Comparison of ENCODE assay signal across 8 mouse cellular contexts in the genomic region with DNA sequence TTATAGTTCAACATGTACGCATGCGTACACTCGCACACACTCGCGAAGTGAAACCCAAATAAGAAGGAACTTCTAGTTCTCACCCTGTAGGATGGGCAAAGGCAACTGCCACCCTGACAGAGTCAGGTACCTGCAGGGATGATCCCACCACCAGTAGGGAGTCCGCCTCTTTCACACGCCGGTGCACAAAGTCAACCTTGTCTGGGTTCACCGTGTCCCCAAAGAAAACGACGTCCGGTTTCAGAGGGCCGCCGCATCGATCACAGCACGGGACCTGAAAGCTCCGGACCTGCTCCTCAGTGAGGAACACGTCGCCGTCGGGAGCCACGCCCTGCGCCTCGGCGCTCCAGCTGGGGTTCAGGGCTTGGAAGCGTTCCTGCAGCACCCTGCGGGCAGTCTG. TPM values are rescaled to one million over a fixed set of nuclear protein-coding genes. Genes with fewer than 3 reads are reported as not detected.
A peak's percentile ranks its signal among the peaks of the same experiment; 100 is the strongest.
DNase-seq lines count a peak whose midpoint lies in the region; ATAC-seq lines count a peak whose summit lies in the region.

No protein-coding gene starts in this region.

- no peaks in the 10 kb centered on the region for H3K9me3 ChIP-seq in heart, embryonic 13.5 days
- no peaks in the 10 kb centered on the region for H3K9me3 ChIP-seq in hindbrain, embryonic 13.5 days
- no peaks in the 10 kb centered on the region for H3K9me3 ChIP-seq in midbrain, embryonic 11.5 days (ENCODE audit: control insufficient read depth, low read length)

- peak overlapping the region; percentile 30 for H3K4me3 ChIP-seq in heart, embryonic 13.5 days
- H3K4me3 ChIP-seq in hindbrain, embryonic 13.5 days: peak overlapping the region; percentile 24
- no peak overlapping the region for H3K4me3 ChIP-seq in midbrain, embryonic 11.5 days (ENCODE audit: low read depth, low read length)

- peak overlapping the region; percentile 63 for H3K4me2 ChIP-seq in heart, embryonic 13.5 days
- peak overlapping the region; percentile 47 for H3K4me2 ChIP-seq in hindbrain, embryonic 13.5 days
- H3K4me2 ChIP-seq in midbrain, embryonic 11.5 days: peak overlapping the region; percentile 27; the same call in 1 of the 2 replicates

- DNase-seq in heart, adult 8-10 months (ENCODE audit: low spot score): no peak
- peak; percentile 60 for DNase-seq in R1 (ENCODE audit: low read depth, low spot score)
- no peak for DNase-seq in midbrain, embryonic 11.5 days (ENCODE audit: low spot score, missing footprints)
- no peak for DNase-seq in ovary, adult 18-20 months (ENCODE audit: low spot score)

- ATAC-seq in heart, embryonic 13.5 days (ENCODE audit: extremely low read depth, insufficient number of reproducible peaks, low FRiP score, low TSS enrichment): no peak
- no peak for ATAC-seq in hindbrain, embryonic 13.5 days (ENCODE audit: low FRiP score)
- no peak for ATAC-seq in midbrain, embryonic 11.5 days (ENCODE audit: low FRiP score)
- no peak for ATAC-seq in erythroid progenitor cell, adult 5-6 weeks (replicated peaks; ENCODE audit: low FRiP score, poor library complexity, severe bottlenecking)
- ATAC-seq in megakaryocyte progenitor cell, adult 5-6 weeks (replicated peaks; ENCODE audit: poor library complexity): no peak

- H3K27ac ChIP-seq in heart, embryonic 13.5 days (replicated peaks): no peak overlapping the region
- no peak overlapping the region for H3K27ac ChIP-seq in hindbrain, embryonic 13.5 days
- H3K27ac ChIP-seq in midbrain, embryonic 11.5 days (ENCODE audit: low read depth, low read length): no peak overlapping the region

- peaks cover 22% of the 10 kb centered on the region for H3K27me3 ChIP-seq in heart, embryonic 13.5 days (replicated peaks)
- H3K27me3 ChIP-seq in hindbrain, embryonic 13.5 days: peaks cover 26% of the 10 kb centered on the region
- H3K27me3 ChIP-seq in midbrain, embryonic 11.5 days (ENCODE audit: control insufficient read depth, insufficient read depth, low read length): peaks cover 12% of the 10 kb centered on the region

- H3K4me1 ChIP-seq in heart, embryonic 13.5 days: peaks cover 27% of the 10 kb centered on the region
- H3K4me1 ChIP-seq in hindbrain, embryonic 13.5 days (replicated peaks): peaks cover 43% of the 10 kb centered on the region
- H3K4me1 ChIP-seq in midbrain, embryonic 11.5 days (ENCODE audit: control insufficient read depth, insufficient read depth, low read length): peaks cover 16% of the 10 kb centered on the region

- peaks cover 33% of the 10 kb centered on the region for H3K36me3 ChIP-seq in heart, embryonic 13.5 days
- H3K36me3 ChIP-seq in hindbrain, embryonic 13.5 days: peaks cover 11% of the 10 kb centered on the region
- no peaks in the 10 kb centered on the region for H3K36me3 ChIP-seq in midbrain, embryonic 11.5 days (ENCODE audit: control insufficient read depth, insufficient read depth, low read length)

- peak overlapping the region; percentile 64 for H3K9ac ChIP-seq in heart, embryonic 13.5 days
- H3K9ac ChIP-seq in hindbrain, embryonic 13.5 days: peak overlapping the region; percentile 61
- H3K9ac ChIP-seq in midbrain, embryonic 11.5 days (ENCODE audit: low read length): no peak overlapping the region

- 28% methylated on average over 27 of the region's 27 CpGs for WGBS in heart, embryonic 13.5 days
- WGBS in hindbrain, embryonic 13.5 days: 13% methylated on average over 27 of the region's 27 CpGs
- 12% methylated on average over 27 of the region's 27 CpGs for WGBS in midbrain, embryonic 11.5 days

RNA-seq across cellular contexts. Expression of gene Sirt4, which starts 4.4 kb away (rescaled TPM):
- 18.9 and 19.8 TPM in 2 replicates for polyA plus RNA-seq in heart, embryonic 13.5 days (2015; fragmentation: Nextera tagmentation; extraction: Ambion mirVana)
- 10 to 100 TPM; 17.9 to 21.4 (median 19.6) TPM for total RNA-seq in heart, adult 8-10 months (2022)
- 30.0 TPM in 2 replicates for polyA plus RNA-seq in hindbrain, embryonic 13.5 days (2015; fragmentation: Nextera tagmentation; extraction: Ambion mirVana)
- 16.2 and 18.9 TPM in 2 replicates for polyA plus RNA-seq in midbrain, embryonic 11.5 days (2014; fragmentation: Nextera tagmentation; extraction: Ambion mirVana)
- total RNA-seq in erythroid progenitor cell, adult 5-6 weeks (2015; ENCODE audit: low replicate concordance): 1.8 TPM in 1 of 2 replicates, not detected in the other
- 3.3 TPM in 1 of 2 replicates, not detected in the other for total RNA-seq in erythroid progenitor cell, adult 5-6 weeks (2017; ENCODE audit: low replicate concordance)
- total RNA-seq in megakaryocyte progenitor cell, adult 5-6 weeks (2015): 9.8 and 12.3 TPM in 2 replicates
- total RNA-seq in megakaryocyte progenitor cell, adult 5-6 weeks (2017): 2.8 and 4.6 TPM in 2 replicates

RNA-seq across cellular contexts. Expression of gene Pla2g1b, which starts 14.0 kb away (rescaled TPM):
- 0.88 and 1.1 TPM in 2 replicates for polyA plus RNA-seq in heart, embryonic 13.5 days (2015; fragmentation: Nextera tagmentation; extraction: Ambion mirVana)
- total RNA-seq in heart, adult 8-10 months (2022): not detected
- polyA plus RNA-seq in hindbrain, embryonic 13.5 days (2015; fragmentation: Nextera tagmentation; extraction: Ambion mirVana): not detected in 2 replicates
- not detected in 2 replicates for polyA plus RNA-seq in midbrain, embryonic 11.5 days (2014; fragmentation: Nextera tagmentation; extraction: Ambion mirVana)
- not detected in 2 replicates for total RNA-seq in erythroid progenitor cell, adult 5-6 weeks (2015; ENCODE audit: low replicate concordance)
- not detected in 2 replicates for total RNA-seq in erythroid progenitor cell, adult 5-6 weeks (2017; ENCODE audit: low replicate concordance)
- not detected in 2 replicates for total RNA-seq in megakaryocyte progenitor cell, adult 5-6 weeks (2015)
- not detected in 2 replicates for total RNA-seq in megakaryocyte progenitor cell, adult 5-6 weeks (2017)

RNA-seq across cellular contexts. Expression of gene Pxn, which starts 26.4 kb away (rescaled TPM):
- polyA plus RNA-seq in heart, embryonic 13.5 days (2015; fragmentation: Nextera tagmentation; extraction: Ambion mirVana): 29.7 and 31.7 TPM in 2 replicates
- 10 to 100 TPM; 31.2 to 43.4 (median 34.1) TPM for total RNA-seq in heart, adult 8-10 months (2022)
- 19.9 and 23.4 TPM in 2 replicates for polyA plus RNA-seq in hindbrain, embryonic 13.5 days (2015; fragmentation: Nextera tagmentation; extraction: Ambion mirVana)
- polyA plus RNA-seq in midbrain, embryonic 11.5 days (2014; fragmentation: Nextera tagmentation; extraction: Ambion mirVana): 7.3 and 7.7 TPM in 2 replicates
- total RNA-seq in erythroid progenitor cell, adult 5-6 weeks (2015; ENCODE audit: low replicate concordance): 18.9 and 24.5 TPM in 2 replicates
- 11.1 and 21.2 TPM in 2 replicates for total RNA-seq in erythroid progenitor cell, adult 5-6 weeks (2017; ENCODE audit: low replicate concordance)
- total RNA-seq in megakaryocyte progenitor cell, adult 5-6 weeks (2015): 40.4 and 52.8 TPM in 2 replicates
- total RNA-seq in megakaryocyte progenitor cell, adult 5-6 weeks (2017): 69.6 and 73.0 TPM in 2 replicates

RNA-seq across cellular contexts. Expression of gene Msi1, which starts 50.7 kb away (rescaled TPM):
- 3.7 and 4.1 TPM in 2 replicates for polyA plus RNA-seq in heart, embryonic 13.5 days (2015; fragmentation: Nextera tagmentation; extraction: Ambion mirVana)
- under 1 TPM; 0.16 to 0.52 (median 0.25) TPM for total RNA-seq in heart, adult 8-10 months (2022)
- 71.8 and 76.9 TPM in 2 replicates for polyA plus RNA-seq in hindbrain, embryonic 13.5 days (2015; fragmentation: Nextera tagmentation; extraction: Ambion mirVana)
- polyA plus RNA-seq in midbrain, embryonic 11.5 days (2014; fragmentation: Nextera tagmentation; extraction: Ambion mirVana): 199 and 227 TPM in 2 replicates
- total RNA-seq in erythroid progenitor cell, adult 5-6 weeks (2015; ENCODE audit: low replicate concordance): not detected in 2 replicates
- total RNA-seq in erythroid progenitor cell, adult 5-6 weeks (2017; ENCODE audit: low replicate concordance): not detected in 2 replicates
- total RNA-seq in megakaryocyte progenitor cell, adult 5-6 weeks (2015): not detected in 2 replicates
- not detected in 2 replicates for total RNA-seq in megakaryocyte progenitor cell, adult 5-6 weeks (2017)
